9 mouse cellular contexts compared by ENCODE assay signal in genomic region chr14:24008252-24008651, GRCm38 (mm10). TPM values are rescaled to one million over a fixed set of nuclear protein-coding genes. Genes with fewer than 3 reads are reported as not detected.
DNase-seq lines count a peak whose midpoint lies in the region; ATAC-seq and TF ChIP-seq lines count a peak whose summit lies in the region.
"Had no signal": no experiment of that assay in that cellular context is flagged by ENCODE, and none has a peak within 500 bp of the region (broad histone marks: within the 10 kb centered on the region; RNA-seq: fewer than 3 reads in every experiment).

No protein-coding gene starts in this region.

- H3K9ac ChIP-seq in heart, adult 2 months (ENCODE audit: low read depth, low read length) = no peak overlapping the region
- no peak overlapping the region for H3K9ac ChIP-seq in heart, postnatal 0 days (replicated peaks; ENCODE audit: low read depth, low read length)
- H3K9ac ChIP-seq: limb, embryonic 13.5 days had no signal

- no peak overlapping the region for H3K4me3 ChIP-seq in heart, adult 2 months
- H3K4me3 ChIP-seq in heart, postnatal 0 days (ENCODE audit: low read depth, low read length) = no peak overlapping the region
- H3K4me3 ChIP-seq: limb, embryonic 13.5 days had no signal

- H3K4me2 ChIP-seq in heart, postnatal 0 days (ENCODE audit: low read depth, low read length) = no peak overlapping the region
- H3K4me2 ChIP-seq: limb, embryonic 13.5 days had no signal

- no peaks in the 10 kb centered on the region for H3K9me3 ChIP-seq in heart, postnatal 0 days (replicated peaks; ENCODE audit: control insufficient read depth, low read length)
- H3K9me3 ChIP-seq: limb, embryonic 13.5 days had no signal

- peak; percentile 93; the same call in 1 of the 2 replicates for TF ChIP-seq CTCF in heart, adult 2 months (IDR thresholded peaks at IDR 0.05)
- peak; percentile 96 for TF ChIP-seq CTCF in heart, postnatal 0 days (IDR thresholded peaks at IDR 0.05; ENCODE audit: low read depth)

- no peak for TF ChIP-seq POLR2A in heart, adult 2 months (IDR thresholded peaks at IDR 0.05; ENCODE audit: insufficient read depth, low read depth, low read length)

- no peaks in the 10 kb centered on the region for H3K36me3 ChIP-seq in heart, adult 2 months (ENCODE audit: control insufficient read depth, insufficient read depth, low read length)
- no peaks in the 10 kb centered on the region for H3K36me3 ChIP-seq in heart, postnatal 0 days (replicated peaks; ENCODE audit: control insufficient read depth, insufficient read depth, low read length)
- H3K36me3 ChIP-seq: limb, embryonic 13.5 days had no signal

- H3K79me2 ChIP-seq in heart, adult 2 months (replicated peaks; ENCODE audit: control insufficient read depth, insufficient read depth, low read length) = no peaks in the 10 kb centered on the region

- intact Hi-C loops in heart, adult 2 months (cut with DNase I) = loop anchor here (1.0 to 2.0 kb wide), 3 partner anchors 217 to 433 kb away; no protein-coding TSS in a partner anchor

- no peak for ATAC-seq in heart, postnatal 0 days (ENCODE audit: insufficient read depth, low read depth)

- TF ChIP-seq EP300 in heart, adult 2 months (IDR thresholded peaks at IDR 0.05; ENCODE audit: insufficient read depth, low read depth, low read length) = no peak
- TF ChIP-seq EP300 in heart, postnatal 0 days (IDR thresholded peaks at IDR 0.05; ENCODE audit: low read depth) = no peak

- 8% methylated on average over 7 of the region's 7 CpGs for WGBS in heart, adult 2 months
- WGBS in heart, postnatal 0 days = 10% methylated on average over 7 of the region's 7 CpGs

- peak; percentile 37 to 67 for DNase-seq in heart, adult 2 months
- DNase-seq in heart, adult 11 months = no peak
- peak; percentile 14 for DNase-seq in MN1 (ENCODE audit: low spot score)
- peak; percentile 67 to 74 for DNase-seq in cerebellum, postnatal 36 days
- peak; percentile 62 for DNase-seq in heart, postnatal 0 days (ENCODE audit: low spot score)
- DNase-seq in left cerebral cortex, adult 18-20 months (ENCODE audit: low spot score in 2 of 2) = peak; percentile 90 to 96
- peak; percentile 50 for DNase-seq in ovary, adult 18-20 months (ENCODE audit: low spot score)
- peak; percentile 15 for DNase-seq in yolk sac, embryonic 10.5 days (ENCODE audit: low spot score)

- peaks cover 15% of the 10 kb centered on the region for H3K27me3 ChIP-seq in heart, adult 2 months (ENCODE audit: control insufficient read depth, insufficient read depth, low read length)
- H3K27me3 ChIP-seq in heart, postnatal 0 days (ENCODE audit: control insufficient read depth, insufficient read depth, low read length) = peaks cover 86% of the 10 kb centered on the region

- H3K4me1 ChIP-seq in heart, adult 2 months (ENCODE audit: control insufficient read depth, insufficient read depth, low read length) = no peaks in the 10 kb centered on the region
- H3K4me1 ChIP-seq in heart, postnatal 0 days (ENCODE audit: control insufficient read depth, insufficient read depth) = peaks cover 7% of the 10 kb centered on the region; the same call in 1 of the 2 replicates

- no peak overlapping the region for H3K27ac ChIP-seq in heart, adult 2 months
- H3K27ac ChIP-seq in heart, postnatal 0 days (ENCODE audit: low read depth) = no peak overlapping the region
- H3K27ac ChIP-seq: limb, embryonic 13.5 days had no signal

RNA-seq across cellular contexts. Expression of gene Kcnma1, which starts 6.0 kb away (rescaled TPM):
- under 1 TPM; 0.78 to 0.84 TPM for total RNA-seq in heart, adult 2 months (2021)
- 0.66 and 0.67 TPM in 2 replicates for polyA plus RNA-seq in heart, adult 2 months (2012; rRNA removed)
- 1.3 and 3.3 TPM in 2 replicates for total RNA-seq in heart, postnatal 0 days (2014; rRNA removed; ENCODE audit: low replicate concordance)
- 0.07 and 0.10 TPM in 2 replicates for polyA plus RNA-seq in heart, postnatal 0 days (2015; fragmentation: Nextera tagmentation; extraction: Ambion mirVana)
- total RNA-seq in left cerebral cortex, adult 18-20 months (2021) = 100 to 1,000 TPM; 160 to 172 TPM

Comparison
In these comparisons a context has a peak if more than half of its experiments do, and no peak if none do; other contexts are left out.
1. RNA of gene Kcnma1, which starts 6.0 kb away (total RNA-seq): 160 to 172 TPM in left cerebral cortex, adult 18-20 months; 1.3 to 3.3 TPM in heart, postnatal 0 days and 0.78 to 0.84 TPM in heart, adult 2 months; every median in the first group is over 10 times any median in the second.